Comparison of ENCODE assay signal across 17 mouse cellular contexts in genomic region chr15:96297623-96298188, GRCm38 (mm10). TPM values are rescaled to one million over a fixed set of nuclear protein-coding genes. Genes with fewer than 3 reads are reported as not detected.
DNase-seq lines count a peak whose midpoint lies in the region; ATAC-seq and TF ChIP-seq lines count a peak whose summit lies in the region.
"Had no signal": no experiment of that assay in that cellular context is flagged by ENCODE, and none has a peak within 500 bp of the region (broad histone marks: within the 10 kb centered on the region; RNA-seq: fewer than 3 reads in every experiment).

No protein-coding gene starts in this region.

- H3K27ac ChIP-seq in lung, embryonic 14.5 days (ENCODE audit: low read depth): no peak overlapping the region
- no peak overlapping the region for H3K27ac ChIP-seq in layer of hippocampus, adult 2 months
- H3K27ac ChIP-seq: forebrain, embryonic 10.5 days; hindbrain, embryonic 15.5 days; liver, embryonic 15.5 days; stomach, postnatal 0 days had no signal

- peak; percentile 38; the same call in 1 of the 2 replicates for ATAC-seq in lung, embryonic 14.5 days (ENCODE audit: insufficient read depth)
- ATAC-seq in activated CD4-positive, CD25-positive, alpha-beta regulatory T cell, adult 4 months: peak; percentile 94

- H3K36me3 ChIP-seq in lung, embryonic 14.5 days (ENCODE audit: insufficient read depth): peaks cover 38% of the 10 kb centered on the region

- H3K27me3 ChIP-seq in lung, embryonic 14.5 days (ENCODE audit: insufficient read depth, low read length): no peaks in the 10 kb centered on the region
- H3K27me3 ChIP-seq: hindbrain, embryonic 15.5 days; liver, embryonic 15.5 days had no signal

- WGBS in lung, embryonic 14.5 days: 92% methylated on average over 9 of the region's 9 CpGs

- no peaks in the 10 kb centered on the region for H3K4me1 ChIP-seq in lung, embryonic 14.5 days (ENCODE audit: insufficient read depth)
- H3K4me1 ChIP-seq: hindbrain, embryonic 15.5 days had no signal

- H3K4me3 ChIP-seq in lung, embryonic 14.5 days (ENCODE audit: low read depth, low read length): no peak overlapping the region
- no peak overlapping the region for H3K4me3 ChIP-seq in layer of hippocampus, adult 2 months
- H3K4me3 ChIP-seq: forebrain, embryonic 10.5 days; hindbrain, embryonic 15.5 days; liver, embryonic 15.5 days had no signal

- no peak overlapping the region for H3K9ac ChIP-seq in lung, embryonic 14.5 days
- H3K9ac ChIP-seq: hindbrain, embryonic 15.5 days; liver, embryonic 15.5 days had no signal

- no peak for TF ChIP-seq CTCF in lung, embryonic 14.5 days (IDR thresholded peaks at IDR 0.05; ENCODE audit: low read depth)
- TF ChIP-seq CTCF in layer of hippocampus, adult 2 months (conservative IDR thresholded peaks at IDR 0.05): no peak

- DNase-seq in lung, embryonic 14.5 days: no peak
- no peak for DNase-seq in lung, adult 18-20 months
- DNase-seq in naive thymus-derived CD4-positive, alpha-beta T cell, adult 2 months (ENCODE audit: low read depth): peak; percentile 89
- peak; percentile 65 for DNase-seq in thymus, postnatal 36 days
- DNase-seq in layer of hippocampus, adult 2 months (ENCODE audit: low spot score in 2 of 2): no peak
- DNase-seq in urinary bladder, postnatal 36 days (ENCODE audit: low spot score in 2 of 2): no peak
- DNase-seq in urinary bladder, postnatal 25 days (ENCODE audit: low spot score): no peak
- DNase-seq: cerebellum, adult 11 months; kidney, adult 18-20 months; kidney, postnatal 36 days; layer of hippocampus, postnatal 36 days; left cerebral cortex, postnatal 4 days had no signal

- H3K4me2 ChIP-seq in lung, embryonic 14.5 days: no peak overlapping the region
- H3K4me2 ChIP-seq: hindbrain, embryonic 15.5 days; liver, embryonic 15.5 days had no signal

- no peaks in the 10 kb centered on the region for H3K9me3 ChIP-seq in lung, embryonic 14.5 days (ENCODE audit: low read depth, low read length)
- H3K9me3 ChIP-seq: forebrain, embryonic 10.5 days; hindbrain, embryonic 15.5 days; liver, embryonic 15.5 days had no signal

RNA-seq across cellular contexts. Expression of gene Arid2, which starts 10.4 kb away (rescaled TPM):
- polyA plus RNA-seq in lung, embryonic 14.5 days (2014; fragmentation: Nextera tagmentation; extraction: Ambion mirVana): 30.3 and 31.6 TPM in 2 replicates
- 10 to 100 TPM; 16.6 to 21.0 TPM for polyA plus RNA-seq in activated CD4-positive, CD25-positive, alpha-beta regulatory T cell, adult 4 months (2017; shearing (Covaris generic))
- total RNA-seq in layer of hippocampus, adult 2 months (2021): 10 to 100 TPM; 34.9 to 36.6 TPM

Comparison
In these comparisons a context has a peak if more than half of its experiments do, and no peak if none do; other contexts are left out.
1. DNase-seq: peak in naive thymus-derived CD4-positive, alpha-beta T cell, adult 2 months (single experiment) and thymus, postnatal 36 days (2 of 2); none in lung, embryonic 14.5 days (single experiment), lung, adult 18-20 months (0 of 2), layer of hippocampus, adult 2 months (0 of 2), urinary bladder, postnatal 36 days (0 of 2) and urinary bladder, postnatal 25 days (single experiment).